Mouse (Mus musculus) lung, postnatal 36 days (tissue): ENCODE data around the gene Ddx59.
A peak's percentile ranks its signal among the peaks of the same experiment; 100 is the strongest.

Experiments used
- DNase-seq: peaks from one replicate; pipeline ENCODE4 v3.0.0; 2022; ENCODE audit warnings: mixed read lengths

Gene Ddx59

GRCm38 (mm10) chr1:136450206-136450605, 35.1 kb downstream of the Ddx59 start:
- no peak for DNase-seq

GRCm38 (mm10) chr1:136452421-136452820, 37.4 kb downstream of the Ddx59 start:
- DNase-seq: no peak

DNA sequence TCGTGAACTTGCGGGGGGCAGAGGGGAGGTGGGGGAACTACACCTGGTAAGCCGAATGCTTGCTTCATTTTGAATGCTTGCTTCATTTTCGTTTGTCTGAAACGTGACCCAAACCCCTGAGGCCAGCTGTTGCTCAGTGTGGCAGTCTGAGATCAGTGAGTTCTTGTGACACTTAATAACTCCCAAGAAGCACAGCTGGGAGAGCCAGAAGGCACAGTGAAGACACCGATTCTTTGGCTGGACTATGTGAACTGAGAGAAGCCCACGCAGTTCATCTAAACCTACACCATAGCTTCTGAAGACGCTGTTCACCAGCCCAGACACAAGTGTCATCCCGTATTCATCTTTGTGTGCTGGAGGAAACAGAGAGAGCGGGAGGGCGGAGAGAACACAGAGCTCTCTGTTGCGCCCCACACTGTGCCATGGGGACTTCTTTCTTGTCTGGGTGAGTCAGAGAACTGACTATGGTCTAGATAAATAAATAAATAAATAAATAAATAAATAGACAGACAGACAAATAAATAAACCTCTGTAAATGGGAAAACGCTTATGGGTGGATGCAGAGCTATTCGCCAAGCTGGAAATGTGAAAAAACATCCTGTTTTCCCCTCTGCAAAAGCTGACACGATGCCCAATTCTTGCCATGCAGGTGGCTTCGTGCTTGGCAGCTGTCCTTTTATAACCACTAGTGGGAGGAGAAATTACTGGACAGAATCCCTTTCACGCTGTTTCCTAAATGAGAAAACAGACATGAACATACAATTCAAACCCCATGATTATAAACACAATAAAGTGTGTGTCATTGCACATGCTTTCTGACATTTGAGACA, 40.9 kb downstream of the Ddx59 start:
- DNase-seq: no peak

DNA sequence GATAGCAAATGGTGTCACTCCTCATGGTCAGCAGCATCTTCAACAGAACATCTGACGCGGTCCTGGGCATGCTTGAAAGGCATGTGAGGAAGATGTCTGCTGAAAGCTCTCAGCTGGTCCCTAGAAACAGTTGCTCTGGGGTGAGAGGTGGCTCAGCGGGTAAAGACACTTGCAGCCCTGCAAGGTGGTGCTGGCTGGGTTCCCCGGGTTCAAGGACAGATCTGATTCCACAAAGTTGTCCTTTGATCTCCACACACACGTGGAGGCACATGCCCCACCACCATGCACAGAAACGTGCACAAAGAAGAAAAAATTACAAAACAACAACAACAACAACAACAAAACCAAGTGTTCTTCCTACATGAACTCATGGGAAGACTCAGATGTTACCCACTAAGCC, 41.7 kb downstream of the Ddx59 start:
- DNase-seq: no peak

DNA sequence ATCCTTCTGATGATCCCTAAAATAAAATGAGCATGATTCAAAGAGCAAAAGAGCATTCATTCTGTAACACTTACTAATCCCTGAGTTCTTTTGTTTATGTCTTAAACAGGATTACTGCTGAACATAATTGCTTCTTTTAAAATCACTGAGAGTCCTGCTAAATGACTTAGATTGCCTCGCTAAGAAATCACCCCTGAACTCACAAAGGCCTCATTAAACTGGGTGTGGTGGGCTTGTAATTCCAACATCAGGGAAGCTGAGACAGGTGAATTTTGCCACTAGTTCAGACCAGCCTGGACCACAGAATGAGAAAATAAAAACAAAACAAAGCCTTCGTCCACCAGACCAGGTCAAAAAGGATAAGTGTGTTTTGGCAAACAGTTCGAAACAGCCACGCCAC, 42.3 kb downstream of the Ddx59 start:
- no peak for DNase-seq

DNA sequence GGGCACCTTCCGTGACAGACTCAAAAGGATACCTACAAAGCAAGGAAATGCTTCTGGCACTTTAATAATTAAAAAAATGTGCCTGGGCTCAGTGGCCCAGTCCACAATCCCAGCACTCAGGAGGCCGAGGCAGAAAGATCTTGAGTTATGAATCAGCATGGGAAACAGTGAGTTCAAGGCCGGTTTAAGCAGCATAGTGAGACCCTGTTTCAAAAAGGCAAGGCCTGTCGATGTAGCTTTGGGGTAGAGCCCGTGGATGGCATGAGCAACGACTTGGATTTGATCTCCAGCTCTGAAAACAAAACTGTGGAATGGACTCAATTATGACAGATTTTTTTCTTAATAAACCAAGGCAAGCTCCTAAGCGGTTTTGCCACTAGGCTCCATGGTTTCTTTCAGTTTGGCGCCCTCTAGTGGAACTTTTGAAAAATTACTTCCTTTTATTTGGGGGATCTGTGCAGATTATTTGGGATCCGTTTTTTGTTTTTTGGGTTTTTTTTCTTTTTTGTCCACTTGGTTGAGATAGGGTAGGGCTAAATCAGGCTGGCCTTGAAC, 43.7 kb downstream of the Ddx59 start:
- no peak for DNase-seq

GRCm38 (mm10) chr1:136462443-136462842, 47.4 kb downstream of the Ddx59 start:
- DNase-seq: no peak

- DNase-seq: no peak
These were observed 50.1 kb downstream of the Ddx59 start for GRCm38 (mm10) chr1:136465168-136465567.

DNA sequence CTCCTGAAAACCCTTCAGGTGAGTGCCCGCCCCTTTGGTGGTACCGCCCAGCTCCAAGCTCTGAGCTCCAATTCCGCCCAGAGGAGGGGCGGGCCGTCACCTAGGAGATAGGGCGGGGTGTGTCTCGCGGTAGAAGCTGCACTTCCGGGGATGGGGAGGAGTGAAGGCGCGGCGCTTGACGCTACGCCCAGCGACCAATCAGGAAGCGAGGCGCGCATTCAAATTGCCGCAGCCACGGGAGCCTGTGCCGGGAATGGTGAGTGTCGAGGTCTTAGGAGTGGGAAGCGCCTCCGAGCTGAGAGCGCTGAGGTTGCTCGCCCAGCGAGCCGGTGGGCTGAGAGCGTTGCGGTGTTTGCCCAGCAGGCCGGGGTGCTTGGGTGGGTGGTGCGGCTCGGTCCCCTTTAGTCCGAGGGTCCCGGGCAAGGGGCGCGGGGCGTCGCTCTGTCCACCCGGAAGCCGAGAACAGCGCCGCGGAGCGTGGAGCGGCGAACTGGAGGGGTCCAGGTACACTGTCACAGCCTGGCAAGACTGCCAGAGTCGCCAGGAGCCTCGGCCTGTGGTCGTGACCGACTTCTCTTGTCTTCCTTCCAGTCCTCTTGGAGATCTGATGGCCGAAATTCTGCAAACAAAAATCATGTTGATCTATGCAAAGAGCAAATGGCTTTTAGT, 51.2 kb downstream of the Ddx59 start, which contains the start of gene Kif14:
Gene Kif14 (plus strand): TSS at position 201 of the 669 bp plus-strand sequence.
- DNase-seq: peak; percentile 98

- DNase-seq: no peak
These were observed 54.3 kb downstream of the Ddx59 start for GRCm38 (mm10) chr1:136469408-136469807.

GRCm38 (mm10) chr1:136470471-136470870, 55.4 kb downstream of the Ddx59 start:
- no peak for DNase-seq
